Comparison of ENCODE assay signal across 1 mouse cellular context in the genomic region with DNA sequence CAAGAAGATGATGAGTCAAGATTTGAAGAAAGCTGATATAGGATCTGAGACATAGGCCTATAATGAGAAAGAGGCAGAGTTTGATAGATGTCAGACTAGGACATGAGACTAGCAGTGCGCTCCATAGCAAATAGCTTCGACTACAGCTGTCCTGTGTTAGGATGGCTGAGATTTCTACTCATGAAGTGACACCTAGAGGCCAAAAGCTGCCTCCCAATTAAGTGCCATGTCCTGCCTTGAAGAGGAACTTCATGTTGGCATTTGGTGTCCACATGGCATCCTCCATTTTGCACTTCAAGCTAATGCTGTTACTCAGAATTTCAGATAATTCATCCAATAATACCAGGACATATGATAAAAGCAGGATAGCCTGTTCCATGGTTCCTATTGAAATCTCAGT.
TF ChIP-seq lines count a peak whose summit lies in the region.

No protein-coding gene starts in this region.

TF ChIP-seq in MEL, 35 proteins besides CTCF, POLR2A, EP300 and RAD21 (continued from another document):
- no peak for TF ChIP-seq CHD1 (IDR thresholded peaks at IDR 0.05; ENCODE audit: low read depth, low read length)
- no peak for TF ChIP-seq JUND (IDR thresholded peaks at IDR 0.05; ENCODE audit: low read depth, low read length)
